Mouse (Mus musculus) embryonic facial prominence, embryonic 13.5 days (tissue): ENCODE data around the gene Hils1. TPM values are rescaled to one million over a fixed set of nuclear protein-coding genes. Genes with fewer than 3 reads are reported as not detected.
"Not testable (repeated sequence)": the region's sequence is repeated elsewhere in the genome, so short reads cannot be mapped to it uniquely, and the experiment has no call there.

Experiments
- ATAC-seq: fragments of 200-750 bp; cut with Nextera tagmentation; 2 replicates; pipeline ENCODE4 v1.8.0; 2017; ENCODE audit warnings: low read depth; ENCODE audit not compliant: insufficient number of reproducible peaks, insufficient read depth, low FRiP score, low TSS enrichment
- H3K27ac ChIP-seq: fragments of 300-500 bp; sonication (generic); 2 replicates; pipeline ENCODE4 v1.5.1; 2015; ENCODE audit warnings: moderate library complexity, mild to moderate bottlenecking, inconsistent platforms
- H3K27me3 ChIP-seq: fragments of 300-500 bp; sonication (generic); 2 replicates; pipeline ENCODE4 v1.6.1; 2015; ENCODE audit warnings: mild to moderate bottlenecking, inconsistent platforms
- H3K36me3 ChIP-seq: fragments of 300-500 bp; sonication (generic); 2 replicates; pipeline ENCODE4 v1.6.1; 2015; ENCODE audit warnings: mild to moderate bottlenecking, inconsistent platforms
- H3K4me1 ChIP-seq: fragments of 300-500 bp; sonication (generic); 2 replicates; pipeline ENCODE4 v1.6.1; 2015; ENCODE audit warnings: inconsistent platforms
- H3K4me2 ChIP-seq: fragments of 300-500 bp; sonication (generic); 2 replicates; pipeline ENCODE4 v1.6.1; 2015; ENCODE audit warnings: moderate library complexity, mild to moderate bottlenecking, inconsistent platforms
- H3K4me3 ChIP-seq: fragments of 300-500 bp; sonication (generic); 2 replicates; pipeline ENCODE4 v1.5.1; 2015; ENCODE audit warnings: mild to moderate bottlenecking, inconsistent platforms
- H3K9ac ChIP-seq: fragments of 300-500 bp; sonication (generic); 2 replicates; pipeline ENCODE4 v1.6.1; 2015; ENCODE audit warnings: mild to moderate bottlenecking, inconsistent platforms
- H3K9me3 ChIP-seq: fragments of 300-500 bp; sonication (generic); 2 replicates; pipeline ENCODE4 v1.6.1; 2016; ENCODE audit warnings: inconsistent platforms
- WGBS: fragments of 180-500 bp; shearing (Covaris S2); methylation state at CpG from one replicate; pipeline ENCODE4 v1.1.7; 2015; ENCODE audit warnings: mixed read lengths; 5-methylcytosine and 5-hydroxymethylcytosine counted together
- polyA plus RNA-seq: library from polyadenylated mRNA; unstranded; fragments of >200 nt; fragmentation: Nextera tagmentation; extraction: Ambion mirVana; gene quantifications from 2 replicates; pipeline ENCODE4 v1.2.1, GENCODE M21; 2015

The Hils1 gene
- polyA plus RNA-seq, 1 experiment from 2014 or later: not detected

GRCm38 (mm10) chr11:95007418-95007817 is 40.0 kb downstream of the Hils1 start:
- Histone ChIP-seq H3K27me3 (no peaks in the 10 kb centered on the region), H3K4me3 (peak overlapping the region; percentile 45), H3K27ac (peak overlapping the region; percentile 78), H3K36me3 (peaks cover 37% of the 10 kb centered on the region), H3K9me3 (no peaks in the 10 kb centered on the region), H3K9ac (peak overlapping the region; percentile 72; the same call in 1 of the 2 replicates), H3K4me1 (peaks cover 51% of the 10 kb centered on the region), H3K4me2 (peak overlapping the region; percentile 72)
- WGBS: 56% methylated on average over 3 of the region's 3 CpGs
- ATAC-seq: no peak

GRCm38 (mm10) chr11:95008661-95009628 is 41.6 kb downstream of the Hils1 start:
- H3K4me2 ChIP-seq: peak overlapping the region; percentile 81
- H3K36me3 ChIP-seq: peaks cover 32% of the 10 kb centered on the region
- peak overlapping the region; percentile 93 for H3K4me3 ChIP-seq
- WGBS: 33% methylated on average over 15 of the region's 15 CpGs
- no peaks in the 10 kb centered on the region for H3K27me3 ChIP-seq
- peak overlapping the region; percentile 94 for H3K9ac ChIP-seq
- H3K27ac ChIP-seq: peak overlapping the region; percentile 97
- H3K9me3 ChIP-seq: no peaks in the 10 kb centered on the region
- no peak for ATAC-seq
- H3K4me1 ChIP-seq: peaks cover 63% of the 10 kb centered on the region

DNA sequence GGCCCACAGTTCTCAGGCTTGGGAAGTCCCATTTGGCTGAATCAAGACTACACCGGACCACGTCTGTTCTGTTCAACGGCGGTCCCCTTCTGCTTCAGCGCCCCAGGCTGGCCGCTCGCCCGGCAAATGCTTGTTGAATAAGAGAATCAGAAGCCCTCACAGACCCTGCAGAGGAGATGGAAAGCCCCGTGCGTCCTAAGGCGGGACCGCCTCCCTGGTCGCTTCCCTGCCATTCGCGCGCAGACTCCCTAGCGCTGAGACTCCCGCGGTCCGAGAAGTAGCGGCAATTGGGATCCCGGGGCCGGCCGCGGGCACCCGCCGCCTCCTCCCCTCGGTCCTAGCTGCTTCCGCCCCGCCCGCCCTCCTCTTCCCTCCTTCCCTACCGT is 42.2 kb downstream of the Hils1 start, which contains the start of gene Samd14:
Gene Samd14 (plus strand): TSS at position 251 of the 386 bp plus-strand sequence.
- ATAC-seq: peak; percentile 60; the same call in 1 of the 2 replicates
- H3K4me1 ChIP-seq: peaks cover 67% of the 10 kb centered on the region
- H3K9ac ChIP-seq: peak within 1 kb of the TSS; percentile 94

DNA sequence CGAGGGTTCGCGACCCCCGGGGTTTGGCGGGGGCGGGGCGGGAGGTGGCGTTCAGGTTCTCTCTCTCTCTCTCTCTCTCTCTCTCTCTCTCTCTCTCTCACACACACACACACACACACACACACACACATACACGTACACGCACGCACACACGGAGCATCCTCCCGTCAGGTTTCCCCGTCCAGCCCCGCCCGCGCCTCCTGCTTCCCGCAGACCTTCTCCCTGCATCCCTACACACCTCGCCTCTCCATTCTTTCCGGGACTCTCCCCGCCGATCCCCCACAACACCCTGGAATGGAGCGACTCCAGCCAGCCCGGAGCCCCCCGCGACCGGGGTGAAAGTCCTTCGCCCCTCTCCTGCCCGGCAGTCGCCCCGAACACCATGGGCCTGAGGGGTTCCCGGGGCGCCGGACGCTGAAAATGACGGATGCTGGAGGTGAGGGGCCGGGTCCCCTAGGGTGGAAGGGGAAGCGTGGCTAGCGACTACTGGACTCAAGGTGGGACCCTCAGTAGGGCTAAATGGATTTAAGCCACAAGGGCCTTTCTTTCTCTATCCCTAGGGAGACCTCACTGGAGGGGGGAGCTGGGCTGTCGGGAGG is 42.8 kb downstream of the Hils1 start:
- H3K27ac ChIP-seq: peak overlapping the region; percentile 97
- no peaks in the 10 kb centered on the region for H3K27me3 ChIP-seq
- H3K36me3 ChIP-seq: peaks cover 32% of the 10 kb centered on the region
- peak overlapping the region; percentile 94 for H3K9ac ChIP-seq
- peaks cover 67% of the 10 kb centered on the region for H3K4me1 ChIP-seq
- WGBS: under 1% methylated on average over 37 of the region's 40 CpGs
- H3K9me3 ChIP-seq: no peaks in the 10 kb centered on the region
- peak overlapping the region; percentile 93 for H3K4me3 ChIP-seq
- H3K4me2 ChIP-seq: peak overlapping the region; percentile 81
- ATAC-seq: no peak

More for the DNA sequence above, 42.2 kb downstream of the Hils1 start, which contains the start of gene Samd14:
- peak within 1 kb of the TSS; percentile 97 for H3K27ac ChIP-seq
- 0% methylated on average over 27 of the region's 32 CpGs for whole genome bisulfite sequencing
- no peaks in the 10 kb centered on the region for H3K9me3 ChIP-seq
- no peaks in the 10 kb centered on the region for H3K27me3 ChIP-seq
- peak within 1 kb of the TSS; percentile 93 for H3K4me3 ChIP-seq
- peaks cover 32% of the 10 kb centered on the region for H3K36me3 ChIP-seq
- H3K4me2 ChIP-seq: peak within 1 kb of the TSS; percentile 81

DNA sequence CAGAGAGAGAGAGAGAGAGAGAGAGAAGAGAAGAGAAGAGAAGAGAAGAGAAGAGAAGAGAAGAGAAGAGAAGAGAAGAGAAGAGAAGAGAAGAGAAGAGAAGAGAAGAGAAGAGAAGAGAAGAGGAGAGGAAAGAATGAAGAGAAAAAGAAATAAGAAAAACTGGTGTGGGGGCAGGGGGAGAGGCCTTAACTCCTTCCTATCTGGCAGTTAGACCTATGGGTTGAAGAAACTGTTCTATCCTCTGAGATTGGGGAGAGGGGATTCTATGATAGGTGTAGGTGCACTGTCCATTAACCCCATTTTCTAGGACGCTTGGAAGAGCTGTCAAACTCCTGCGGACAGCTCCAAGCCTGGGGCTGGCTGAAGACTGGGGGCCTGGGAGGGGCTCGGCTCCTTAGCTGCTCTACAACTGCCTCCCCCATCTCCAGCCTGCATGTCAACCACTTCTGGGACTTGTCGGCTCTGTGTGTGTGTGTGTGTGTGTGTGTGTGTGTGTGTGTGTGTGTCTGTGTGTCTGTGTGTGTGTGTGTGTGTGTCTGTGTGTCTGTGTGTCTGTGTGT is 43.5 kb downstream of the Hils1 start:
- not testable (repeated sequence) for H3K9me3 ChIP-seq, ATAC-seq, H3K27me3 ChIP-seq
- peak overlapping the region; percentile 94 for H3K9ac ChIP-seq
- peak overlapping the region; percentile 81 for H3K4me2 ChIP-seq
- whole genome bisulfite sequencing: 8% methylated on average over 3 of the region's 4 CpGs
- H3K36me3 ChIP-seq: peaks cover 32% of the 10 kb centered on the region
- H3K4me1 ChIP-seq: peaks cover 64% of the 10 kb centered on the region
- H3K4me3 ChIP-seq: peak overlapping the region; percentile 93
- peak overlapping the region; percentile 97; the same call in 1 of the 2 replicates for H3K27ac ChIP-seq

DNA sequence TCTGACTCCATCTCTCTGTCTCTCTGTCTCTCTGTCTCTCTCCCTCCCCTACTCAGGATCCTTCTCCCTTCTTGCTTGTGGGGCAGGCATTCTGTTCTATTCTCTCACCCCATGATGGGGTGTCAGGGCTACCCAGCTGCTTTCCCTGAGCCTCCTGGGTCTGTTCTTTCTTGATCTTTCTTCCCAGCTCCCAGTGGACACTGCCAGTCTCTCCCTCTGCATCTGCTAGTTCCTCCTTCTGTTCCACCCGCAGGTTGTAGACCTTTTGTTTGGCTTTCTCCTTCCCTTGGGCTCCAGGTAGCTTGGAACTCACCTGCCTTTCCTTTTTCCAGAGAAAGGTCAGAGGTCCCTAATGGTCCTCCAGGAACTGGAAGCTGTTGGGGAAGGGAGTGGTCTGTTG is 44.0 kb downstream of the Hils1 start:
- H3K27ac ChIP-seq: no peak overlapping the region
- H3K4me1 ChIP-seq: peaks cover 59% of the 10 kb centered on the region
- H3K9me3 ChIP-seq: no peaks in the 10 kb centered on the region
- ATAC-seq: no peak
- 37% methylated on average over 1 of the region's 1 CpGs for WGBS
- H3K4me3 ChIP-seq: peak overlapping the region; percentile 93
- peaks cover 35% of the 10 kb centered on the region for H3K36me3 ChIP-seq
- H3K4me2 ChIP-seq: peak overlapping the region; percentile 81
- peak overlapping the region; percentile 94 for H3K9ac ChIP-seq
- no peaks in the 10 kb centered on the region for H3K27me3 ChIP-seq

GRCm38 (mm10) chr11:95012075-95012474 is 44.7 kb downstream of the Hils1 start:
- whole genome bisulfite sequencing: 64% methylated on average over 3 of the region's 3 CpGs
- Histone ChIP-seq H3K36me3 (peaks cover 39% of the 10 kb centered on the region), H3K27ac (no peak overlapping the region; the same call in 1 of the 2 replicates), H3K4me3 (peak overlapping the region; percentile 93), H3K4me2 (peak overlapping the region; percentile 81), H3K27me3 (no peaks in the 10 kb centered on the region), H3K9ac (peak overlapping the region; percentile 94), H3K4me1 (peaks cover 54% of the 10 kb centered on the region), H3K9me3 (no peaks in the 10 kb centered on the region)
- ATAC-seq: no peak

GRCm38 (mm10) chr11:95012487-95012886 is 45.1 kb downstream of the Hils1 start:
- no peaks in the 10 kb centered on the region for H3K9me3 ChIP-seq
- peak overlapping the region; percentile 81 for H3K4me2 ChIP-seq
- no peaks in the 10 kb centered on the region for H3K27me3 ChIP-seq
- no peak overlapping the region for H3K27ac ChIP-seq
- peaks cover 50% of the 10 kb centered on the region for H3K4me1 ChIP-seq
- peaks cover 43% of the 10 kb centered on the region for H3K36me3 ChIP-seq
- 34% methylated on average over 3 of the region's 3 CpGs for WGBS
- H3K4me3 ChIP-seq: no peak overlapping the region
- ATAC-seq: no peak
- no peak overlapping the region for H3K9ac ChIP-seq

GRCm38 (mm10) chr11:95015484-95015883 is 48.1 kb downstream of the Hils1 start:
- Histone ChIP-seq H3K27me3 (no peaks in the 10 kb centered on the region), H3K9ac (peak overlapping the region; percentile 32; the same call in 1 of the 2 replicates), H3K4me2 (no peak overlapping the region), H3K9me3 (no peaks in the 10 kb centered on the region), H3K4me3 (no peak overlapping the region), H3K4me1 (peaks cover 31% of the 10 kb centered on the region), H3K36me3 (peaks cover 69% of the 10 kb centered on the region), H3K27ac (no peak overlapping the region)
- 78% methylated on average over 3 of the region's 3 CpGs for WGBS
- ATAC-seq: no peak
